Mouse (Mus musculus): Measurements from ENCODE around the gene Wdr60.

DNA sequence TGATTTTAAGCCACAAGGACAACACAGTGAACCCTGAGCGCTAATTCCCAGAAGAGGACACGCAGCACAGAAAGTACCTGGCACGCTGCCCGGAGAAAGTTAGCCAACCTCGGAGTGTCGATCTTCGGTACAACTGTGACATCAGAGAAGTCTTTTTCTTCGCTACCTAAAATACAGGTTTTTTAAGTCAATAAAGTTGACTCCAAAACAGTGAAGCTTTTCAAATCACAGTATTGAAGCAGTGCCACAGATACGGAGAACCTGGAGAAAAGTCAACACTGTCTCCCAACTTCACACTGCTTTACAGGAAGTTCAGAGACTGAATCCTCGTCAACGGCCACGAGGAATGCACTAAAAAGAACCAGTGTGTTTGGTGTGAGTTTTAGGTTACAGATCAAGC, 31.2 kb downstream of the Wdr60 start:
- TF ChIP-seq GATA1 (IDR thresholded peaks at IDR 0.05; ENCODE audit: borderline replicate concordance, low read length): no peak
- no peak for TF ChIP-seq TAL1 (conservative IDR thresholded peaks at IDR 0.05; ENCODE audit: low read depth, low read length)
